Mouse (Mus musculus): ENCODE results near the gene Jade2. TPM values are rescaled to one million over a fixed set of nuclear protein-coding genes. Genes with fewer than 3 reads are reported as not detected.

Jade2 gene
- polyA plus RNA-seq, 1 experiment from 2014 or later = 1.3 TPM

DNA sequence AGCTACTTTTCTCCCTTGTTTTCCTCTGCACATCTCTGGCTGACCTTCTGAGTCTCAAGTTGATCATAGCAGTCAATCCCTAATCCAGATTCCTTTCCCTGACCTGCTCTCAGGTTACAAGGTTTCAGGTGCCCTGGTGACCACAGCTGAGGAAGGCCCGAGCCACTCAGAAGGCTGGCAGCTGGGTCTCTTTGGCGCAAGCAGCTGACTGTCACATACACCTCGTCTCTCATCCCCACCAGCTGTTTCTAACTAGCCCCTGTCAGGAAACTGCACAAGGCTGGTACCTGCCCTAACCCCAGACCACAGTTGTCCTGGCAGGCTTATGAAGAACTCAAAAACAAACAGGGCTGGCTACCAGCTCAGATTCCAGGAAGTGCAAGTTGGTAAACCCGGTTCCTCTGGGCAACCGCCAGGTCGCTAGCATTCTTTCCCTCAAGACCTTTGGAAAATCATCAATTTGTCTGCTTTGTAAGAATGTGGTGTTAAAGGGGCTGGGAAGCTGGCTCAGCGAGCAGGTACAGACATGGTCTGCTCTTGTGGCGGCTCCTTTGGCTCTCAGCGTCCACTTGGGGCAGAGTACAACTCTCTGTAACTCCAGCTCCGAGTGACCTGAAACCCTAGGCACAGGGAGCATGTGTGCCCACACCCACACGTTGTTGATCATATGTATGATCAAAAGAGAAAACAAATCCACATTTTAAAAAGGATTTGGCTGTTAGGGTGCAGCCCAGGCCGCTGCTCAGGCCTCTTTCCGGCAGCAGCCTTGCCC lies 50.2 kb downstream of the Jade2 start:
- WGBS = 35% methylated on average over 13 of the region's 13 CpGs
- Histone ChIP-seq H3K27ac (replicated peaks) (0 out of 2 replicates have a peak overlapping the region, but pooled peaks have one; percentile 24), H3K9me3 (ENCODE audit: control insufficient read depth, low read length) (no peaks in the 10 kb centered on the region), H3K4me3 (ENCODE audit: low read depth, low read length) (no peak overlapping the region), H3K27me3 (ENCODE audit: control insufficient read depth, insufficient read depth, low read length) (no peaks in the 10 kb centered on the region), H3K9ac (ENCODE audit: low read length) (no peak overlapping the region), H3K4me1 (replicated peaks; ENCODE audit: control insufficient read depth, insufficient read depth) (no peaks in the 10 kb centered on the region), H3K4me2 (replicated peaks; ENCODE audit: low read depth) (no peak overlapping the region), H3K36me3 (ENCODE audit: control insufficient read depth, insufficient read depth, low read length) (no peaks in the 10 kb centered on the region)
- TF ChIP-seq EP300 (optimal IDR thresholded peaks at IDR 0.05) (no peak), CTCF (IDR thresholded peaks at IDR 0.05; ENCODE audit: low read depth) (peak; percentile 15; the same call in 1 of the 2 replicates)
- DNase-seq (ENCODE audit: low spot score) (peak; percentile 41), ATAC-seq (ENCODE audit: low FRiP score, low TSS enrichment) (peak; percentile 31; the same call in 1 of the 2 replicates)

- H3K9me3 ChIP-seq (ENCODE audit: control insufficient read depth, low read length) = no peaks in the 10 kb centered on the region
- ATAC-seq (ENCODE audit: low FRiP score, low TSS enrichment) = peak; percentile 84
- no peaks in the 10 kb centered on the region for H3K36me3 ChIP-seq (ENCODE audit: control insufficient read depth, insufficient read depth, low read length)
- 17% methylated on average over 17 of the region's 17 CpGs for WGBS
- TF ChIP-seq CTCF (IDR thresholded peaks at IDR 0.05; ENCODE audit: low read depth) (no peak), EP300 (optimal IDR thresholded peaks at IDR 0.05) (no peak)
- H3K4me3 ChIP-seq (ENCODE audit: low read depth, low read length) = peak overlapping the region; percentile 43
- H3K27ac ChIP-seq (replicated peaks) = peak overlapping the region; percentile 80
- no peaks in the 10 kb centered on the region for H3K27me3 ChIP-seq (ENCODE audit: control insufficient read depth, insufficient read depth, low read length)
- peak overlapping the region; percentile 56 for H3K9ac ChIP-seq (ENCODE audit: low read length)
- peak; percentile 77 for DNase-seq (ENCODE audit: low spot score)
- H3K4me2 ChIP-seq (replicated peaks; ENCODE audit: low read depth) = peak overlapping the region; percentile 68
- H3K4me1 ChIP-seq (replicated peaks; ENCODE audit: control insufficient read depth, insufficient read depth) = no peaks in the 10 kb centered on the region
Measured at GRCm38 (mm10) chr11:51805221-51805981, 52.1 kb downstream of the Jade2 start.

- no peak overlapping the region for H3K9ac ChIP-seq (ENCODE audit: low read length)
- ATAC-seq (ENCODE audit: low FRiP score, low TSS enrichment) (no peak), DNase-seq (ENCODE audit: low spot score) (peak; percentile 33)
- H3K9me3 ChIP-seq (ENCODE audit: control insufficient read depth, low read length) = no peaks in the 10 kb centered on the region
- H3K4me3 ChIP-seq (ENCODE audit: low read depth, low read length) = no peak overlapping the region
- no peak for TF ChIP-seq CTCF (IDR thresholded peaks at IDR 0.05; ENCODE audit: low read depth)
- no peak for TF ChIP-seq EP300 (optimal IDR thresholded peaks at IDR 0.05)
- H3K27me3 ChIP-seq (ENCODE audit: control insufficient read depth, insufficient read depth, low read length) = no peaks in the 10 kb centered on the region
- no peaks in the 10 kb centered on the region for H3K4me1 ChIP-seq (replicated peaks; ENCODE audit: control insufficient read depth, insufficient read depth)
- H3K36me3 ChIP-seq (ENCODE audit: control insufficient read depth, insufficient read depth, low read length) = no peaks in the 10 kb centered on the region
- no peak overlapping the region for H3K4me2 ChIP-seq (replicated peaks; ENCODE audit: low read depth)
- H3K27ac ChIP-seq (replicated peaks) = no peak overlapping the region
- WGBS = 30% methylated on average over 7 of the region's 8 CpGs
Measured at GRCm38 (mm10) chr11:51800634-51801325, 56.7 kb downstream of the Jade2 start.

DNA sequence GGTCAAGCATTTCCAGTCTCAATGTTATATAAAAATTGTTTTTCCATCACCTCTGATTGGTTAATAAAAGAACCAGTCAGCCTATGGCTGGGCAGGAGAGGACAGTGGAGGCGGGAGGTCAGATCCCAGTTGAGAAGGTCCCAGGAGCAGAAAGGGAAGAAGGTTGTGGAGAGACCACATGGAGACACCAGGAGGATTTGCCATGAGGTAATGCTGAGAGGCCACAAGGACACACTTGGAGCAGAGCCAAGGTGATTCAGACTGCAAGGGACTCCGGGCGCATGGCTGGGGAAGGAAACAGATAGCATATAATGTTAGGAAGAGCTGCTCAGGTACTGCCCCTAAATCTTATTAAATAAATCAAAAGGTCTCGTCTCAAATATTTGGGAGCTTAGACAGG lies 61.2 kb downstream of the Jade2 start:
- Histone ChIP-seq H3K4me2 (replicated peaks; ENCODE audit: low read depth) (no peak overlapping the region), H3K36me3 (ENCODE audit: control insufficient read depth, insufficient read depth, low read length) (peaks cover 10% of the 10 kb centered on the region), H3K27me3 (ENCODE audit: control insufficient read depth, insufficient read depth, low read length) (no peaks in the 10 kb centered on the region), H3K9me3 (ENCODE audit: control insufficient read depth, low read length) (no peaks in the 10 kb centered on the region), H3K4me1 (replicated peaks; ENCODE audit: control insufficient read depth, insufficient read depth) (no peaks in the 10 kb centered on the region), H3K9ac (ENCODE audit: low read length) (no peak overlapping the region), H3K27ac (replicated peaks) (no peak overlapping the region), H3K4me3 (ENCODE audit: low read depth, low read length) (no peak overlapping the region)
- DNase-seq (ENCODE audit: low spot score) (peak; percentile 65), ATAC-seq (ENCODE audit: low FRiP score, low TSS enrichment) (peak; percentile 62)
- TF ChIP-seq EP300 (optimal IDR thresholded peaks at IDR 0.05) (no peak), CTCF (IDR thresholded peaks at IDR 0.05; ENCODE audit: low read depth) (no peak)
- 50% methylated on average over 4 of the region's 4 CpGs for WGBS

- ATAC-seq (ENCODE audit: low FRiP score, low TSS enrichment) = no peak
- H3K27ac ChIP-seq (replicated peaks) = no peak overlapping the region
Measured at GRCm38 (mm10) chr11:51790662-51791061, 66.8 kb downstream of the Jade2 start.

More at GRCm38 (mm10) chr11:51790662-51791061, 66.8 kb downstream of the Jade2 start:
- H3K4me2 ChIP-seq (replicated peaks; ENCODE audit: low read depth) = no peak overlapping the region
- no peaks in the 10 kb centered on the region for H3K4me1 ChIP-seq (replicated peaks; ENCODE audit: control insufficient read depth, insufficient read depth)
- no peaks in the 10 kb centered on the region for H3K27me3 ChIP-seq (ENCODE audit: control insufficient read depth, insufficient read depth, low read length)
- 94% methylated on average over 7 of the region's 7 CpGs for WGBS
- no peak for DNase-seq (ENCODE audit: low spot score)
- TF ChIP-seq EP300 (optimal IDR thresholded peaks at IDR 0.05) (no peak), CTCF (IDR thresholded peaks at IDR 0.05; ENCODE audit: low read depth) (no peak)
- H3K9me3 ChIP-seq (ENCODE audit: control insufficient read depth, low read length) = no peaks in the 10 kb centered on the region
- H3K9ac ChIP-seq (ENCODE audit: low read length) = no peak overlapping the region
- H3K36me3 ChIP-seq (ENCODE audit: control insufficient read depth, insufficient read depth, low read length) = peaks cover 17% of the 10 kb centered on the region
- no peak overlapping the region for H3K4me3 ChIP-seq (ENCODE audit: low read depth, low read length)

Measured in stomach, postnatal 0 days (tissue).